Mouse (Mus musculus) intestine, embryonic 14.5 days (tissue): ENCODE measurements at regions not wholly inside any gene's neighbourhood (a gene's known extent, or its start where the extent isn't known, plus 50 kb on each side); places are given as distances from the start of the nearest gene placed in this dataset.
A peak's percentile ranks its signal among the peaks of the same experiment; 100 is the strongest.

ENCODE experiments used
- ATAC-seq: fragments of 200-750 bp; cut with Nextera tagmentation; replicated peaks from 2 replicates; pipeline ENCODE4 v1.8.0; 2017; ENCODE audit warnings: low read depth, moderate number of reproducible peaks, moderate TSS enrichment, moderate library complexity; ENCODE audit not compliant: low FRiP score, low TSS enrichment
- DNase-seq: peaks from one replicate; pipeline ENCODE4 v3.0.0-alpha.2; 2018; ENCODE audit warnings: low spot score
- H3K27ac ChIP-seq: fragments of 300-500 bp; sonication (generic); 2 replicates; pipeline ENCODE4 v1.5.1; 2014; ENCODE audit warnings: low read depth, mild to moderate bottlenecking, control low read depth
- H3K27me3 ChIP-seq: fragments of 300-500 bp; sonication (generic); replicated peaks from 2 replicates; pipeline ENCODE4 v1.6.1; 2014; ENCODE audit warnings: low read length, control low read depth; ENCODE audit not compliant: control insufficient read depth, insufficient read depth
- H3K36me3 ChIP-seq: fragments of 300-500 bp; sonication (generic); 2 replicates; pipeline ENCODE4 v1.6.1; 2014; ENCODE audit warnings: low read length, control low read depth; ENCODE audit not compliant: control insufficient read depth, insufficient read depth
- H3K4me1 ChIP-seq: fragments of 300-500 bp; sonication (generic); replicated peaks from 2 replicates; pipeline ENCODE4 v1.6.1; 2014; ENCODE audit warnings: low read length, control low read depth, mixed read lengths; ENCODE audit not compliant: control insufficient read depth, insufficient read depth
- H3K4me2 ChIP-seq: fragments of 300-500 bp; sonication (generic); 2 replicates; pipeline ENCODE4 v1.6.1; 2014; ENCODE audit warnings: low read length
- H3K4me3 ChIP-seq: fragments of 300-500 bp; sonication (generic); 2 replicates; pipeline ENCODE4 v1.5.1; 2014; ENCODE audit warnings: low read depth, low read length, control low read depth, mixed read lengths
- H3K9ac ChIP-seq: fragments of 300-500 bp; sonication (generic); 2 replicates; pipeline ENCODE4 v1.6.1; 2014; ENCODE audit warnings: mild to moderate bottlenecking, low read length
- H3K9me3 ChIP-seq: fragments of 300-500 bp; sonication (generic); 2 replicates; pipeline ENCODE4 v1.6.1; 2016; ENCODE audit warnings: low read length, control low read depth; ENCODE audit not compliant: control insufficient read depth
- WGBS: fragments of 180-500 bp; shearing (Covaris S2); extraction: QIAGEN DNeasy Blood & Tissue Kit; methylation state at CpG from one replicate; pipeline ENCODE4 v1.1.7; 2014; 5-methylcytosine and 5-hydroxymethylcytosine counted together

- no peak overlapping the region for H3K4me2 ChIP-seq
- H3K27me3 ChIP-seq, result no peaks in the 10 kb centered on the region
- no peaks in the 10 kb centered on the region for H3K36me3 ChIP-seq
- H3K4me3 ChIP-seq, result no peak overlapping the region
- no peaks in the 10 kb centered on the region for H3K9me3 ChIP-seq
- H3K27ac ChIP-seq, result no peak overlapping the region
- no peaks in the 10 kb centered on the region for H3K4me1 ChIP-seq
- WGBS, result 68% methylated on average over 4 of the region's 4 CpGs
- H3K9ac ChIP-seq, result no peak overlapping the region
- no peak for DNase-seq
- ATAC-seq, result no peak
Observed at GRCm38 (mm10) chr2:148581666-148582065, 90.7 kb upstream of the Nxt1 start.

- DNase-seq (no peak), ATAC-seq (peak; percentile 66; the same call in 1 of the 2 replicates)
- WGBS, result 45% methylated on average over 7 of the region's 7 CpGs
Observed at GRCm38 (mm10) chr2:148580286-148580966, 92.0 kb upstream of the Nxt1 start.

GRCm38 (mm10) chr2:148579564-148579963, 92.8 kb upstream of the Nxt1 start:
- no peaks in the 10 kb centered on the region for H3K36me3 ChIP-seq
- H3K27ac ChIP-seq, result no peak overlapping the region
- ATAC-seq (no peak), DNase-seq (no peak)
- H3K4me2 ChIP-seq, result no peak overlapping the region
- 42% methylated on average over 2 of the region's 2 CpGs for WGBS
- no peaks in the 10 kb centered on the region for H3K4me1 ChIP-seq
- no peak overlapping the region for H3K4me3 ChIP-seq
- no peaks in the 10 kb centered on the region for H3K9me3 ChIP-seq
- no peak overlapping the region for H3K9ac ChIP-seq
- H3K27me3 ChIP-seq, result no peaks in the 10 kb centered on the region

More at GRCm38 (mm10) chr2:148580286-148580966, 92.0 kb upstream of the Nxt1 start:
- no peaks in the 10 kb centered on the region for H3K9me3 ChIP-seq
- H3K4me2 ChIP-seq, result no peak overlapping the region
- H3K9ac ChIP-seq, result no peak overlapping the region
- no peak overlapping the region for H3K4me3 ChIP-seq
- no peaks in the 10 kb centered on the region for H3K27me3 ChIP-seq
- no peaks in the 10 kb centered on the region for H3K36me3 ChIP-seq
- no peak overlapping the region for H3K27ac ChIP-seq
- no peaks in the 10 kb centered on the region for H3K4me1 ChIP-seq

- no peaks in the 10 kb centered on the region for H3K27me3 ChIP-seq
- DNase-seq (no peak), ATAC-seq (no peak)
- H3K4me2 ChIP-seq, result no peak overlapping the region
- no peak overlapping the region for H3K9ac ChIP-seq
- no peak overlapping the region for H3K27ac ChIP-seq
- H3K9me3 ChIP-seq, result no peaks in the 10 kb centered on the region
- H3K36me3 ChIP-seq, result no peaks in the 10 kb centered on the region
- WGBS, result 82% methylated on average over 5 of the region's 5 CpGs
- no peaks in the 10 kb centered on the region for H3K4me1 ChIP-seq
- H3K4me3 ChIP-seq, result no peak overlapping the region
Observed at GRCm38 (mm10) chr2:148579027-148579426, 93.4 kb upstream of the Nxt1 start.

GRCm38 (mm10) chr2:148578176-148578575, 94.2 kb upstream of the Nxt1 start:
- WGBS, result 48% methylated on average over 2 of the region's 2 CpGs
- no peak overlapping the region for H3K27ac ChIP-seq
- no peaks in the 10 kb centered on the region for H3K27me3 ChIP-seq
- no peak overlapping the region for H3K9ac ChIP-seq
- no peak for ATAC-seq
- no peaks in the 10 kb centered on the region for H3K36me3 ChIP-seq
- no peaks in the 10 kb centered on the region for H3K4me1 ChIP-seq
- no peak overlapping the region for H3K4me3 ChIP-seq
- H3K9me3 ChIP-seq, result no peaks in the 10 kb centered on the region
- no peak overlapping the region for H3K4me2 ChIP-seq
- DNase-seq, result no peak

GRCm38 (mm10) chr2:148575433-148575832, 97.0 kb upstream of the Nxt1 start:
- Histone ChIP-seq H3K4me3 (no peak overlapping the region), H3K27me3 (no peaks in the 10 kb centered on the region), H3K4me2 (no peak overlapping the region), H3K9ac (no peak overlapping the region), H3K9me3 (no peaks in the 10 kb centered on the region), H3K27ac (peak overlapping the region; percentile 12; the same call in 1 of the 2 replicates), H3K36me3 (no peaks in the 10 kb centered on the region), H3K4me1 (no peaks in the 10 kb centered on the region)
- DNase-seq (no peak), ATAC-seq (no peak)
- WGBS, result 65% methylated on average over 3 of the region's 3 CpGs

GRCm38 (mm10) chr2:148572165-148572564, 100.2 kb upstream of the Nxt1 start:
- Histone ChIP-seq H3K27me3 (no peaks in the 10 kb centered on the region), H3K4me2 (no peak overlapping the region), H3K9me3 (no peaks in the 10 kb centered on the region), H3K4me3 (no peak overlapping the region), H3K9ac (no peak overlapping the region), H3K4me1 (no peaks in the 10 kb centered on the region), H3K27ac (no peak overlapping the region), H3K36me3 (no peaks in the 10 kb centered on the region)
- ATAC-seq (peak; percentile 64; the same call in 1 of the 2 replicates), DNase-seq (peak; percentile 77)
- WGBS, result 27% methylated on average over 1 of the region's 1 CpGs

GRCm38 (mm10) chr2:148571616-148572015, 100.8 kb upstream of the Nxt1 start:
- H3K27me3 ChIP-seq, result no peaks in the 10 kb centered on the region
- ATAC-seq (0 out of 2 replicates have a peak, but pooled peaks have one; percentile 2), DNase-seq (no peak)

GRCm38 (mm10) chr2:148571018-148571417, 101.4 kb upstream of the Nxt1 start:
- no peaks in the 10 kb centered on the region for H3K9me3 ChIP-seq
- ATAC-seq (0 out of 2 replicates have a peak, but pooled peaks have one; percentile 44), DNase-seq (no peak)
- no peaks in the 10 kb centered on the region for H3K36me3 ChIP-seq
- H3K9ac ChIP-seq, result no peak overlapping the region
- 62% methylated on average over 5 of the region's 5 CpGs for WGBS
- H3K4me3 ChIP-seq, result no peak overlapping the region
- H3K4me2 ChIP-seq, result no peak overlapping the region
- no peaks in the 10 kb centered on the region for H3K4me1 ChIP-seq
- H3K27ac ChIP-seq, result no peak overlapping the region
- no peaks in the 10 kb centered on the region for H3K27me3 ChIP-seq

More at GRCm38 (mm10) chr2:148571616-148572015, 100.8 kb upstream of the Nxt1 start:
- H3K4me3 ChIP-seq, result no peak overlapping the region
- no peaks in the 10 kb centered on the region for H3K36me3 ChIP-seq
- H3K4me1 ChIP-seq, result no peaks in the 10 kb centered on the region
- H3K27ac ChIP-seq, result no peak overlapping the region
- no peaks in the 10 kb centered on the region for H3K9me3 ChIP-seq
- WGBS, result 79% methylated on average over 1 of the region's 1 CpGs
- H3K9ac ChIP-seq, result no peak overlapping the region
- no peak overlapping the region for H3K4me2 ChIP-seq
